Mouse (Mus musculus) G1E (cell line): ENCODE measurements around the gene Sf3a2.

Source experiments
- CTCF ChIP-seq: IDR thresholded peaks from 2 replicates; pipeline ENCODE4 v1.5.1; 2012; ENCODE audit warnings: low read depth, low read length, inconsistent platforms, mixed read lengths
- GATA2 ChIP-seq: IDR thresholded peaks from 2 replicates; pipeline ENCODE4 v1.6.1; 2012; ENCODE audit warnings: low read depth, low read length, inconsistent platforms, borderline replicate concordance
- POLR2AphosphoS5 ChIP-seq: IDR thresholded peaks from 2 replicates; pipeline ENCODE4 v1.6.1; 2012; ENCODE audit warnings: low read depth, low read length, inconsistent platforms; ENCODE audit not compliant: insufficient replicate concordance
- TAL1 ChIP-seq: conservative IDR thresholded peaks from 2 replicates; pipeline ENCODE4 v1.6.1; 2012; ENCODE audit warnings: low read depth, low read length, inconsistent platforms, mixed read lengths

DNA sequence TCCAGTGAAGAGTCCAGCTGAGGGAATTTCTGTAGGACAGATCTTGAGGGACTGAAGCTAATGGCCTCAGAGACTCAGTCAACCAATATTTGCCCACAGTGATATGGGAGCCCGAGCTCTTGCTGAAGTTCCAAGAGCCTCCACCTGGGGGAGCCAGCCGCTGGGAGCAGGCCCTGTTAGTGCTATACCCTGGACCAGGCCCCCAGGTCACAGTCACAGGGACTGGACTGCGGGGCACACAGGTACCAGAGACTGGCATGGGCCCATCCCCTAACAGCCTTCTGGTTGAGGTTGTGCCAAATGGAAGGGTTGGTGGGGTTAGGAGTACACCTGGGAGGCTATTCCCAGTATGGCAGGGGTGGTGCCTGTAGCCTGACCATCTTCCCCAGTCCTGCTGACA lies 7.9 kb downstream of the Sf3a2 start:
- TF ChIP-seq CTCF: 0 out of 2 replicates have a peak, but pooled peaks have one; percentile 30
- no peak for TF ChIP-seq TAL1
- TF ChIP-seq GATA2: no peak
- no peak for TF ChIP-seq POLR2AphosphoS5
